Mouse (Mus musculus) liver, embryonic 14.5 days (tissue): ENCODE measurements at regions not wholly inside any gene's neighbourhood (a gene's known extent, or its start where the extent isn't known, plus 50 kb on each side); places are given as distances from the start of the nearest gene placed in this dataset.
A peak's percentile ranks its signal among the peaks of the same experiment; 100 is the strongest.
"Not testable (repeated sequence)": the region's sequence is repeated elsewhere in the genome, so short reads cannot be mapped to it uniquely, and the experiment has no call there.

ENCODE experiments used
- ATAC-seq: fragments of 200-750 bp; cut with Nextera tagmentation; 2 replicates; pipeline ENCODE4 v1.8.0; 2017; ENCODE audit warnings: moderate number of reproducible peaks, mild to moderate bottlenecking, moderate library complexity; ENCODE audit not compliant: insufficient read depth
- DNase-seq, 3 experiments: peaks; one replicate each; pipeline ENCODE4 v3.0.0-alpha.2; 2012 to 2013; ENCODE audit warnings: low read depth in 3 of 3, low spot score in 3 of 3
- H3K27ac ChIP-seq: fragments of 300-500 bp; sonication (generic); 2 replicates; pipeline ENCODE4 v1.5.1; 2014; ENCODE audit warnings: moderate library complexity, mild to moderate bottlenecking, control low read depth, inconsistent platforms
- H3K27me3 ChIP-seq: fragments of 300-500 bp; sonication (generic); 2 replicates; pipeline ENCODE4 v1.6.1; 2014; ENCODE audit warnings: mild to moderate bottlenecking, low read length, moderate library complexity; ENCODE audit not compliant: control insufficient read depth, insufficient read depth
- H3K36me3 ChIP-seq: fragments of 300-500 bp; sonication (generic); replicated peaks from 2 replicates; pipeline ENCODE4 v1.6.1; 2014; ENCODE audit warnings: low read depth; ENCODE audit not compliant: control insufficient read depth, insufficient read depth
- H3K4me1 ChIP-seq, 2 experiments: fragments of 200-500 bp in 1 of 2; fragments of 300-500 bp in 1 of 2; sonication (generic) in 1 of 2; replicated peaks; 2 replicates each; pipeline ENCODE4 v1.6.1; 2012 to 2014; ENCODE audit warnings: antibody characterized with exemption in 1 of 2, inconsistent platforms in 1 of 2, low read length in 1 of 2; ENCODE audit not compliant: control insufficient read depth in 2 of 2, insufficient read depth in 2 of 2
- H3K4me2 ChIP-seq: fragments of 300-500 bp; sonication (generic); 2 replicates; pipeline ENCODE4 v1.6.1; 2014; ENCODE audit warnings: low read depth, mild to moderate bottlenecking, control low read depth, moderate library complexity
- H3K4me3 ChIP-seq, 2 experiments: fragments of 200-500 bp in 1 of 2; fragments of 300-500 bp in 1 of 2; sonication (generic) in 1 of 2; 2 replicates each; pipeline ENCODE4 v1.5.1; 2012 to 2014; ENCODE audit warnings: low read depth in 2 of 2, low read length in 2 of 2, mild to moderate bottlenecking in 2 of 2, control low read depth in 1 of 2, inconsistent platforms in 1 of 2, moderate library complexity in 1 of 2; ENCODE audit not compliant: insufficient read depth in 1 of 2
- H3K9ac ChIP-seq: fragments of 300-500 bp; sonication (generic); replicated peaks from 2 replicates; pipeline ENCODE4 v1.6.1; 2014; ENCODE audit warnings: mild to moderate bottlenecking, control low read depth, moderate library complexity
- H3K9me3 ChIP-seq: fragments of 300-500 bp; sonication (generic); 2 replicates; pipeline ENCODE4 v1.6.1; 2016; ENCODE audit warnings: low read length, mixed read lengths; ENCODE audit not compliant: control insufficient read depth
- CTCF ChIP-seq: IDR thresholded peaks from 2 replicates; pipeline ENCODE4 v1.5.1; 2016; ENCODE audit warnings: antibody characterized with exemption, low read depth, control low read depth
- EP300 ChIP-seq: IDR thresholded peaks from 2 replicates; pipeline ENCODE4 v1.6.1; 2016; ENCODE audit warnings: antibody characterized with exemption, low read depth
- WGBS: fragments of 180-500 bp; shearing (Covaris S2); extraction: QIAGEN DNeasy Blood & Tissue Kit; methylation state at CpG from one replicate; pipeline ENCODE4 v1.1.7; 2014; ENCODE audit not compliant: insufficient replicate concordance; 5-methylcytosine and 5-hydroxymethylcytosine counted together

GRCm38 (mm10) chr14:53621376-53621775, 632.5 kb downstream of the Dad1 start:
- H3K9me3 ChIP-seq, H3K27me3 ChIP-seq, H3K27ac ChIP-seq, H3K9ac ChIP-seq, ATAC-seq, H3K4me1 ChIP-seq, H3K36me3 ChIP-seq, H3K4me3 ChIP-seq, DNase-seq, H3K4me2 ChIP-seq: not testable (repeated sequence)
- WGBS = 37% methylated on average over 4 of the region's 4 CpGs
- peak; percentile 64 for TF ChIP-seq CTCF

- ATAC-seq, H3K36me3 ChIP-seq, H3K9me3 ChIP-seq, DNase-seq, H3K4me2 ChIP-seq, H3K27me3 ChIP-seq, H3K27ac ChIP-seq, H3K9ac ChIP-seq, H3K4me3 ChIP-seq, H3K4me1 ChIP-seq: not testable (repeated sequence)
- 12% methylated on average over 2 of the region's 3 CpGs for WGBS
- peak; percentile 43 for TF ChIP-seq CTCF
Observed at GRCm38 (mm10) chr14:53616061-53616460, 637.8 kb downstream of the Dad1 start.

- H3K27me3 ChIP-seq = no peaks in the 10 kb centered on the region
- DNase-seq (no peak), ATAC-seq (no peak)
- no peaks in the 10 kb centered on the region for H3K36me3 ChIP-seq
- no peak overlapping the region for H3K4me3 ChIP-seq
- no peaks in the 10 kb centered on the region for H3K9me3 ChIP-seq
- H3K4me1 ChIP-seq = no peaks in the 10 kb centered on the region
- H3K4me2 ChIP-seq = no peak overlapping the region
- no peak overlapping the region for H3K27ac ChIP-seq
- H3K9ac ChIP-seq = no peak overlapping the region
- no peak for TF ChIP-seq EP300
- TF ChIP-seq CTCF = peak; percentile 47; the same call in 1 of the 2 replicates
Observed at GRCm38 (mm10) chr14:53614341-53614740, 639.6 kb downstream of the Dad1 start.

- not testable (repeated sequence) for H3K27me3 ChIP-seq, DNase-seq, ATAC-seq, H3K9me3 ChIP-seq, H3K4me3 ChIP-seq, H3K36me3 ChIP-seq, H3K4me2 ChIP-seq, H3K9ac ChIP-seq, H3K4me1 ChIP-seq, H3K27ac ChIP-seq
- 25% methylated on average over 3 of the region's 3 CpGs for WGBS
Observed at GRCm38 (mm10) chr14:53599299-53599698, 654.6 kb downstream of the Dad1 start.

- H3K4me1 ChIP-seq, H3K27ac ChIP-seq, H3K9me3 ChIP-seq, H3K4me3 ChIP-seq, H3K36me3 ChIP-seq, ATAC-seq, DNase-seq, H3K4me2 ChIP-seq, H3K9ac ChIP-seq, H3K27me3 ChIP-seq: not testable (repeated sequence)
Observed at GRCm38 (mm10) chr14:53597287-53597686, 656.6 kb downstream of the Dad1 start.

- not testable (repeated sequence) for DNase-seq, H3K4me2 ChIP-seq, H3K27ac ChIP-seq, H3K27me3 ChIP-seq, H3K9me3 ChIP-seq, H3K4me3 ChIP-seq, H3K4me1 ChIP-seq, H3K9ac ChIP-seq, H3K36me3 ChIP-seq, ATAC-seq
- WGBS = 34% methylated on average over 6 of the region's 6 CpGs
- peak; percentile 53 for TF ChIP-seq CTCF
Observed at GRCm38 (mm10) chr14:53590601-53591000, 663.3 kb downstream of the Dad1 start.

- not testable (repeated sequence) for H3K9ac ChIP-seq, H3K4me1 ChIP-seq, H3K27ac ChIP-seq, H3K9me3 ChIP-seq, ATAC-seq, H3K36me3 ChIP-seq, H3K4me3 ChIP-seq, DNase-seq, H3K4me2 ChIP-seq, H3K27me3 ChIP-seq
- whole genome bisulfite sequencing = 71% methylated on average over 6 of the region's 6 CpGs
Observed at GRCm38 (mm10) chr14:53582528-53582927, 671.4 kb downstream of the Dad1 start.
